Mouse (Mus musculus): ENCODE measurements at regions not wholly inside any gene's neighbourhood (a gene's known extent, or its start where the extent isn't known, plus 50 kb on each side); places are given as distances from the start of the nearest gene placed in this dataset.

- TF ChIP-seq MYOG (IDR thresholded peaks at IDR 0.05; ENCODE audit: control insufficient read depth, extremely low read depth, insufficient read length) = no peak
- no peak for TF ChIP-seq CTCF (IDR thresholded peaks at IDR 0.05; ENCODE audit: control insufficient read depth, insufficient read depth, insufficient read length)
Measured at GRCm38 (mm10) chr3:39220011-39220706, 333.4 kb downstream of the Fat4 start.

Data from C2C12 (cell line).